Mouse (Mus musculus): ENCODE data around the gene Itsn1. TPM values are rescaled to one million over a fixed set of nuclear protein-coding genes. Genes with fewer than 3 reads are reported as not detected.
A peak's percentile ranks its signal among the peaks of the same experiment; 100 is the strongest.

Gene Itsn1
- polyA plus RNA-seq, 1 experiment from 2014 or later, result 48.3 TPM

- no peak overlapping the region for H3K27ac ChIP-seq
- WGBS (ENCODE audit: insufficient replicate concordance), result 68% methylated on average over 3 of the region's 3 CpGs
- H3K4me1 ChIP-seq (replicated peaks), result peaks cover 13% of the 10 kb centered on the region; the same call in 1 of the 2 replicates
- no peaks in the 10 kb centered on the region for H3K27me3 ChIP-seq
- H3K36me3 ChIP-seq, result peaks cover 69% of the 10 kb centered on the region
- ATAC-seq (ENCODE audit: low read depth) (no peak), DNase-seq (no peak)
- no peak overlapping the region for H3K4me2 ChIP-seq
- no peak overlapping the region for H3K9ac ChIP-seq
- no peak overlapping the region for H3K4me3 ChIP-seq (replicated peaks)
- no peaks in the 10 kb centered on the region for H3K9me3 ChIP-seq (replicated peaks)
Observed at GRCm38 (mm10) chr16:91702771-91703188, 26.3 kb upstream of the Itsn1 start.

GRCm38 (mm10) chr16:91704603-91705340 lies 24.3 kb upstream of the Itsn1 start:
- ATAC-seq (ENCODE audit: low read depth) (no peak), DNase-seq (no peak)
- Histone ChIP-seq H3K4me2 (no peak overlapping the region), H3K4me3 (replicated peaks) (no peak overlapping the region), H3K4me1 (replicated peaks) (peaks cover 13% of the 10 kb centered on the region; the same call in 1 of the 2 replicates), H3K27me3 (no peaks in the 10 kb centered on the region), H3K9me3 (replicated peaks) (no peaks in the 10 kb centered on the region), H3K36me3 (peaks cover 68% of the 10 kb centered on the region), H3K9ac (no peak overlapping the region), H3K27ac (no peak overlapping the region)
- WGBS (ENCODE audit: insufficient replicate concordance), result 77% methylated on average over 14 of the region's 14 CpGs

- Histone ChIP-seq H3K4me2 (no peak overlapping the region), H3K27me3 (no peaks in the 10 kb centered on the region), H3K9ac (no peak overlapping the region), H3K36me3 (peaks cover 78% of the 10 kb centered on the region), H3K27ac (no peak overlapping the region; the same call in 1 of the 2 replicates), H3K9me3 (replicated peaks) (no peaks in the 10 kb centered on the region), H3K4me3 (replicated peaks) (no peak overlapping the region), H3K4me1 (replicated peaks) (no peaks in the 10 kb centered on the region)
- no peak for DNase-seq
- ATAC-seq (ENCODE audit: low read depth), result no peak
- 49% methylated on average over 7 of the region's 7 CpGs for WGBS (ENCODE audit: insufficient replicate concordance)
Observed at GRCm38 (mm10) chr16:91710241-91710640, 18.8 kb upstream of the Itsn1 start.

- Histone ChIP-seq H3K36me3 (peaks cover 57% of the 10 kb centered on the region), H3K27me3 (no peaks in the 10 kb centered on the region), H3K9ac (peak overlapping the region; percentile 64), H3K4me3 (replicated peaks) (no peak overlapping the region), H3K27ac (peak overlapping the region; percentile 98), H3K4me2 (peak overlapping the region; percentile 50), H3K4me1 (replicated peaks) (peaks cover 34% of the 10 kb centered on the region), H3K9me3 (replicated peaks) (no peaks in the 10 kb centered on the region)
- DNase-seq (peak; percentile 88), ATAC-seq (ENCODE audit: low read depth) (peak; percentile 99)
- WGBS (ENCODE audit: insufficient replicate concordance), result 19% methylated on average over 11 of the region's 11 CpGs
Observed at GRCm38 (mm10) chr16:91716927-91717349, 12.1 kb upstream of the Itsn1 start.

- DNase-seq, result no peak
- Histone ChIP-seq H3K27ac (peak overlapping the region; percentile 98), H3K9ac (peak overlapping the region; percentile 55), H3K4me2 (peak overlapping the region; percentile 49), H3K4me1 (replicated peaks) (peaks cover 34% of the 10 kb centered on the region), H3K36me3 (peaks cover 53% of the 10 kb centered on the region), H3K9me3 (replicated peaks) (no peaks in the 10 kb centered on the region), H3K4me3 (replicated peaks) (no peak overlapping the region; the same call in 1 of the 2 replicates), H3K27me3 (no peaks in the 10 kb centered on the region)
- 15% methylated on average over 4 of the region's 4 CpGs for WGBS (ENCODE audit: insufficient replicate concordance)
- ATAC-seq (ENCODE audit: low read depth), result peak; percentile 70
Observed at GRCm38 (mm10) chr16:91717399-91717798, 11.7 kb upstream of the Itsn1 start.

- H3K4me2 ChIP-seq, result no peak overlapping the region
- ATAC-seq (ENCODE audit: low read depth) (no peak), DNase-seq (peak; percentile 44)
- H3K27me3 ChIP-seq, result peaks cover 1% of the 10 kb centered on the region
- H3K9ac ChIP-seq, result no peak overlapping the region
- peaks cover 13% of the 10 kb centered on the region for H3K36me3 ChIP-seq
- no peak overlapping the region for H3K27ac ChIP-seq
- peaks cover 31% of the 10 kb centered on the region for H3K4me1 ChIP-seq (replicated peaks)
- 47% methylated on average over 3 of the region's 3 CpGs for WGBS (ENCODE audit: insufficient replicate concordance)
- H3K9me3 ChIP-seq (replicated peaks), result no peaks in the 10 kb centered on the region
- no peak overlapping the region for H3K4me3 ChIP-seq (replicated peaks)
Observed at GRCm38 (mm10) chr16:91724247-91724646, 4.8 kb upstream of the Itsn1 start.

GRCm38 (mm10) chr16:91727433-91727832 lies 1.6 kb upstream of the Itsn1 start:
- H3K4me3 ChIP-seq (replicated peaks), result peak overlapping the region; percentile 78
- 82% methylated on average over 15 of the region's 15 CpGs for WGBS (ENCODE audit: insufficient replicate concordance)
- H3K9ac ChIP-seq, result peak overlapping the region; percentile 81

GRCm38 (mm10) chr16:91728123-91729065 lies 687 bp upstream of the Itsn1 start, which contains the start of gene Cryzl1:
Cryzl1 (minus strand) TSS chr16:91728975.
- H3K9me3 ChIP-seq (replicated peaks), result no peaks in the 10 kb centered on the region
- H3K27ac ChIP-seq, result peak within 1 kb of the TSS; percentile 80
- H3K4me1 ChIP-seq (replicated peaks), result peaks cover 45% of the 10 kb centered on the region
- WGBS (ENCODE audit: insufficient replicate concordance), result under 1% methylated on average over 46 of the region's 46 CpGs
- ATAC-seq (ENCODE audit: low read depth) (peak; percentile 93), DNase-seq (peak; percentile 97)
- H3K9ac ChIP-seq, result peak within 1 kb of the TSS; percentile 81
- H3K4me3 ChIP-seq (replicated peaks), result peak within 1 kb of the TSS; percentile 78
- H3K27me3 ChIP-seq, result peaks cover 41% of the 10 kb centered on the region
- peaks cover 5% of the 10 kb centered on the region; the same call in 1 of the 2 replicates for H3K36me3 ChIP-seq
- peak within 1 kb of the TSS; percentile 99 for H3K4me2 ChIP-seq

More at GRCm38 (mm10) chr16:91727433-91727832, 1.6 kb upstream of the Itsn1 start:
- peak overlapping the region; percentile 80 for H3K27ac ChIP-seq
- peaks cover 5% of the 10 kb centered on the region; the same call in 1 of the 2 replicates for H3K36me3 ChIP-seq
- ATAC-seq (ENCODE audit: low read depth), result no peak
- H3K27me3 ChIP-seq, result peaks cover 33% of the 10 kb centered on the region
- peaks cover 42% of the 10 kb centered on the region for H3K4me1 ChIP-seq (replicated peaks)
- no peaks in the 10 kb centered on the region for H3K9me3 ChIP-seq (replicated peaks)
- peak overlapping the region; percentile 99 for H3K4me2 ChIP-seq
- DNase-seq, result no peak

GRCm38 (mm10) chr16:91729821-91730441 lies 850 bp downstream of the Itsn1 start:
- peak overlapping the region; percentile 78 for H3K4me3 ChIP-seq (replicated peaks)
- peak overlapping the region; percentile 76 for H3K9ac ChIP-seq
- ATAC-seq (ENCODE audit: low read depth), result no peak
- H3K27ac ChIP-seq, result peak overlapping the region; percentile 50
- no peak for DNase-seq
- H3K27me3 ChIP-seq, result peaks cover 54% of the 10 kb centered on the region
- WGBS (ENCODE audit: insufficient replicate concordance), result under 1% methylated on average over 42 of the region's 44 CpGs
- peaks cover 5% of the 10 kb centered on the region; the same call in 1 of the 2 replicates for H3K36me3 ChIP-seq
- H3K4me2 ChIP-seq, result peak overlapping the region; percentile 99
- H3K4me1 ChIP-seq (replicated peaks), result peaks cover 52% of the 10 kb centered on the region
- H3K9me3 ChIP-seq (replicated peaks), result no peaks in the 10 kb centered on the region

GRCm38 (mm10) chr16:91730446-91730845 lies 1.4 kb downstream of the Itsn1 start:
- Histone ChIP-seq H3K36me3 (peaks cover 5% of the 10 kb centered on the region; the same call in 1 of the 2 replicates), H3K9ac (peak overlapping the region; percentile 76), H3K9me3 (replicated peaks) (no peaks in the 10 kb centered on the region), H3K4me1 (replicated peaks) (peaks cover 58% of the 10 kb centered on the region), H3K4me2 (peak overlapping the region; percentile 99), H3K27ac (no peak overlapping the region), H3K4me3 (replicated peaks) (peak overlapping the region; percentile 78), H3K27me3 (peaks cover 59% of the 10 kb centered on the region)
- DNase-seq, result no peak
- 3% methylated on average over 11 of the region's 11 CpGs for WGBS (ENCODE audit: insufficient replicate concordance)
- ATAC-seq (ENCODE audit: low read depth), result no peak
